Mouse (Mus musculus) thymus, postnatal 0 days (tissue): ENCODE results near the gene Cldn14. TPM values are rescaled to one million over a fixed set of nuclear protein-coding genes. Genes with fewer than 3 reads are reported as not detected.
A peak's percentile ranks its signal among the peaks of the same experiment; 100 is the strongest.
"Not testable (repeated sequence)": the region's sequence is repeated elsewhere in the genome, so short reads cannot be mapped to it uniquely, and the experiment has no call there.

Experiments used
- DNase-seq: peaks from one replicate; pipeline ENCODE4 v3.0.0-alpha.2; 2015; ENCODE audit warnings: low spot score
- polyA plus RNA-seq: library from polyadenylated mRNA; unstranded; fragments of >200 nt; fragmentation: Nextera tagmentation; extraction: Ambion mirVana; gene quantifications from 2 replicates; pipeline ENCODE4 v1.2.1, GENCODE M21; 2015

The Cldn14 gene
- 0.13 TPM in 1 of 2 replicates, not detected in the other for polyA plus RNA-seq

DNA sequence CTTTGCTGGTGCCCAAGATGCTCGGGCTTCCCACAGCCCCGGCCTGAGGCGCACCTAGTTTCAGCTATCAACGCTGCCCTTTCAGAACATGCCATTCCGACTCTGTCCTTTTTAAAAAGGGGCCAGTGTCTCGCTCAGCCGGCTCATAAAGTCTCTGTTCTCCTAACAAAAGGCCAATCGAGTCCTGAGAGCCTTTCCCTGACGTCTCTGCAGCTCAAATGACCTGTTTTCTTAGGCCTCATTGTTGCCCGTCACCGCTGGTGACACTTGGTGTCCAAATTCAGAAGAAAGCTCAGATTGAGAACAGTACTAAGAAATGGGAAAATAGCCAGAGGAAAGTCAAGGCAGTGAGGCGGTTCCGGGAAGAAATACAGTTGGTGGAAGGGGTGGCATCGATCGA is at the start of gene Cldn14:
Cldn14 (minus strand) TSS at position 101 of the 400 bp plus-strand sequence.
- no peak for DNase-seq

DNA sequence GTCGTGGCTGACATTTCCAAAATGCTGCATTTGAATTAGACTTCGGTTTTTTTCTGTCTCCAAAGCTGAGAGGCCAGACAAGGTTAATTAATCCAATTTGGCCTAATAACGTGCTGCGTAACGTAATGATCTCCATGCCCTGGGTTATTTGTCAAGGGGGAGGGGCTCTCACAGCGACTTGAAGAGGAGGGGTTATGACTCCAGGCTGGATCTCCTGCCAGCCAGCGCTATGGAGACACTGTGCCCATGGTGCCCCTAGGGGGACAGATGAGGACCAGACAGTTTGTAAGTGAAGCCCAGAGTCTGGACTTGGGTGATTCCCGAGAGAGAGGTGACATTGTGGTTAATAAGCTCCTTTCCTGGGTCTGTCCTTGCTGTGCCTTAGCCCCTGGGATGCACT is 46.9 kb upstream of the Cldn14 start:
- no peak for DNase-seq

DNA sequence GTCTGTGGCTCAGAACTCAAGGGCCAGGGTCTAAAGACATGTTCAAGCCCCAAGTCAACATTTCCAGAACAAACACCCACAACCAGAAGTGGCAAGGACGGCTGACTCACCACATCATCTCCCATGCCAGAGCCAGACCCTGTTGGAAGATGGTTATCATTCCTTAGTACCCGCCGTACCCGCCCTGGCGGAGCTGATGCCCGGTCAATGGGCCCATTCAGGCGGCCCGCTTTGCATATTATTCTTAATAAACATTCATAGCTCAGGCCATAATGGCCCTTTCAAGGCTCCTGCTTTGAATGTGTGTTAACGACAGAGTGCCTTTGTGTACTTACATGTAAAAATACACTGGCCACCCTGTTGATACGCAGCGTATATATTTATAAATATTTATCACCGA is 46.5 kb upstream of the Cldn14 start:
- DNase-seq, result no peak

GRCm38 (mm10) chr16:94050368-94050767 is 41.7 kb upstream of the Cldn14 start:
- DNase-seq, result no peak

GRCm38 (mm10) chr16:94044996-94045395 is 36.4 kb upstream of the Cldn14 start:
- no peak for DNase-seq

DNA sequence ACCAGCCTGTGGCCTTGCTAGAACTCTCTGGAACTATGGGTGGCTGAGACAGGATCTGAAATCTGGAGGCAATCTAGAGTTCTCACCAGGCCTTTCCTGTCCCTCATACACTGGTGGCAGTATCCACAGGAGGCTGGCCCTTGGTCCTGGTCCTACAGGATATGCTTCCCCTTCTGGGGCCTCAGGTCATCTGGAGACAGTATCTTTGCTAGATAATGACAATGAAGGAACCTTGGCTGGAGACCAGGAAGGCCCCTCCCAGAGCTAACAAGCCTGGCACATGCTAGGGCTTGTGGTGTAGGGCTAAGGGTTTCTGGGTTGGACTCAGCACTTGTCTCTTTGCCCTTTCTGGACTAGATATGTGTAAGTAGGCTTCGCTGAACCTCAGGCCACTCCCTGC is 35.2 kb upstream of the Cldn14 start:
- no peak for DNase-seq

DNA sequence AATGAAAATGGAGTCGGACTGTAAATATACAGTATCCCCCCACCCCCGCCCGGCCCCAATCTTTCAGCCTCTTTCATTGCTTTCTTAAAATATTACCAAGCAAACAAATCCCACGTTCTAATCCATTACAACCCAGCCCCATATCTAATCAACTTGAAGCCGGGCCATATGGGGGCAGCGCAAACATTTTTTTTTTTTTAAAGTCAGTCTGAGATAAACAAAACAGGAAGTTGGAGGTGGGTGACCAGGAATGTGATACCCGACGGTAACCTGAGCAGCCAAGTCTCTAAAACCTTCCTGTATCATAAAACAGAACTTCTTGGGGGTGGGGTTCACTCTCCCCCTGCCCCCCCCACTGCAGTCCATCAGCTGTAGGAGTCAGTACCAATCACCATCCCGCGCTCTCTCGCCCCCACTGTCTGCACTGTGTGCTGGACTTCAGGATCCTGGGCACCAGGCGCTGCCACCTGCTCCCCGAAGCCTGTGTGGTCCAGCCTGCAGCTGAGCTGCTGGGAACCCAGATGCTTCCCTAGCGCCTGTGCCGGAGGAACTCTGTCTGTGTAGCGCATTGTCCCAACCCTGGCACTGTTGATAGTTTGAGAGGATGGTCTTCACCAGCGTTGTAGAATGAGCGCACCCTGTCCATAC is 32.6 kb upstream of the Cldn14 start:
- no peak for DNase-seq

DNA sequence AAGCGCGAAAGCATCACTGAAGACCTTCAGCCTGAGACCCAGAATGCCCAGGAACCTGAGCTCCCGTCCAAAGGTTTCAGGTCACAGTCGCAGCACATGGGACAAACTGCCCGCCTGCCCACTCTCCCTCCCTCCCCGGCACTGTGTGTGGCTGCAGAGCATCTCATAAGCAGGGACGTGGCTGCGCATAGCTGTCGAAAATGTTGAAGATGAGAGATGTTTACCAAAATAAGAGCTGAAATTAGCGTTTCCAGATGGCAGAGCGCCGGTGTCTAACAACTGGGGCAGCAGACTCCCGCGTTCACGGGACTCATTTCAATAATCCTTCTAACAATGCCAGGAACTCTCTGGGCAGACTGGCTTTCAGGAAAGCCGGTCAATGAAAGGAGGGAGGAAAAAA is 31.8 kb upstream of the Cldn14 start:
- no peak for DNase-seq

GRCm38 (mm10) chr16:94038986-94039341 is 30.3 kb upstream of the Cldn14 start:
- DNase-seq, result no peak

DNA sequence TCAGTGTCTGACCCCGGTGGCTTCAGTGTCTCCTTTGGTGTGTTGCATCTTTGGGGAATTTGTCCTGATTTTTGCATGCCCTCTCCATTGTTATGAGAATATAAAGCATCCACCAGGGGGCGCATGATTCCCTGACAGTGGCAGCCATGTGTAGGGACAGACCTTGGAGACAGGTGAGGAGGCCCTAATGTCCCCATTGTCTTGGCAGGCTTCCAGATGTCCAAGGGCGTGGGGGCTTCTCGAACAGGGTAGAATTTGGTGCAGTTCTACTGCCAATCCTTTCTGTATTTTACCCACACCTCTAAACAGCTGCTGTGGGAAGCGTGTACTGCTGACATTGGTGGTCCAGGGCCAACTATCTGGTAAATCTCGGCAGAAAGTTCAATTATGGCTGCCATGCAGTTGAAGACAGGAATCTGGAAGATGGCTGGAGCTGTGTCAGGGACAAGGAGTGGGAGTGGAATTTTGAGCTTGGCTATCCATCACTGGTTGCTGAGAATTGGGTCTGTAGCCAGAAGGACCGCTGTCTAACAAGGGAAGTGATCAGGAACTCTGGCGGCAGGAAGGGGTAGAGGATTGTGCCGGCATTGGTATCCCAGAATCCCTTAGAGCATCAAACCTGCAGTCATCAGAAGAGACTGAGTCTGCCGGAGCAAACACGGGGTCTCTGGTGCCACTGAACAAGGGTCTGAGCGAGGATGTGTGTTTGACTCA is 29.8 kb upstream of the Cldn14 start:
- DNase-seq, result peak; percentile 72

- no peak for DNase-seq
These were observed 28.6 kb upstream of the Cldn14 start for GRCm38 (mm10) chr16:94037280-94037679.

- DNase-seq, result no peak
These were observed 25.5 kb upstream of the Cldn14 start for GRCm38 (mm10) chr16:94034152-94034551.

DNA sequence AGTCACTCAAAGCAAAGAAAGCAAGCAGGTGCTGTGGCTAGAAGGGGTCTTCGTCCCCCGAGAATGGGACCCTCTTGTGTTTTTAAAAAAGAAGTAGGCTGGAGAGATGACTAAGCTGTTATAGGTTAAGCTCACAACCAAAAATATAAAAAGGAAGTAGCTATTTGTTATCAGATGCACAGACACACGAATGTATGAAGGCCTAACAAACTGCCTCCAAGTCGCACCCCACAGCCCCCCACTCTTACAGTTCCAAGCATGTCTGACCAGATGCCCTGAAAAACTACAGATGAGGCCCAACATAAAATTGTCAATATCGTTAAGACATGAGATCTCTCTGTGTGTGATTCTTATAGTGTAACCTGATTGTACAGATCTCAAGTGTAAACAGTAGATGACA is 23.6 kb upstream of the Cldn14 start:
- DNase-seq, result no peak

GRCm38 (mm10) chr16:94023352-94024280 is 15.0 kb upstream of the Cldn14 start:
- no peak for DNase-seq

GRCm38 (mm10) chr16:94019725-94020124 is 11.1 kb upstream of the Cldn14 start:
- DNase-seq, result peak; percentile 16

DNA sequence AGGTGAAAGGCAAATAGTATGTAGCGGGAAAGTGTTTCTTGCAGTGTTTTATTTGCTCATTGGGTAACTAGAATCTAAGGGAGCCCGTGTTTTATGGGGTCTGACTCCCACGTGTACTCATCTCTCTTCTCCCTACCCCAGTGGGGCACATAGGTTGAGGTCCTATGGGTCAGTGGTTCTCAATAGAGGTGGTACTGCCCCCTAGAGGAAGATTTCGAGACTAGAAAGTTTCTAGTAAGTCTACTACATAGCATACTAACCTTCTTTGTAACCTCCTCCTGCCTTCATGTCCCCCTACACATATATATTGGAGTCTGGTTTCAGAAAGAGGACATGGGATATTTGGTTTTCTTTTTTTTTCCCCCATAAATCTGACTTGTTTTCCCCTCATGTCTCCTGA is 9.3 kb upstream of the Cldn14 start:
- DNase-seq, result no peak

DNA sequence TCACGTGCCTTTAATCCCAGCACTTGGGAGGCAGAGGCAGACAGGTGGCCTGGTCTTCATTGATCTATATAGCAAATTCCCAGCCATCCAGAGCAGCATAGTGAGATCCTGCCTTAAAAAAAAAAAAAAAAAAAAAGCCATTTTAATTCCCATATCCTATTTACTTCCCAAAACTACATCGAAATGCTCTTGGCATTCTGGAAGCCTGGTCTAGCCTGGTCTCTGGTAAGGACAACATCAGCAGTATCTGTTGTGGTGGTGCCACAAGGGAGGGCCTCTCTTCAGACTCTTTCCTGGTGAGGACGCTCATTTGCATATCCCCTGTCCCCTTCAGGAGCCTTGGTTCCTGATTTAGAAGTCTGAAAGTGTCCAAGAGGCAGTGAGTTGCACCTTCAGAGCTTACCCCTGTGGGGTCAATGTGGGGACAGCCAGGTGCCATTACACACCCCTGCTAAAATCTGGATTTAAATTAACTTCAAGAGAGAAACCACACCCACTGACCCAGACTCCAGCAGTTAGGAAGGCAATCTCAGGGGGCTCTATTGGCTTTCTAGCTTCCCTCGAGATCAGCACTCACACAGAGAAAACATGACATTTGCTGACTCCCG is 6.0 kb upstream of the Cldn14 start:
- no peak for DNase-seq

DNA sequence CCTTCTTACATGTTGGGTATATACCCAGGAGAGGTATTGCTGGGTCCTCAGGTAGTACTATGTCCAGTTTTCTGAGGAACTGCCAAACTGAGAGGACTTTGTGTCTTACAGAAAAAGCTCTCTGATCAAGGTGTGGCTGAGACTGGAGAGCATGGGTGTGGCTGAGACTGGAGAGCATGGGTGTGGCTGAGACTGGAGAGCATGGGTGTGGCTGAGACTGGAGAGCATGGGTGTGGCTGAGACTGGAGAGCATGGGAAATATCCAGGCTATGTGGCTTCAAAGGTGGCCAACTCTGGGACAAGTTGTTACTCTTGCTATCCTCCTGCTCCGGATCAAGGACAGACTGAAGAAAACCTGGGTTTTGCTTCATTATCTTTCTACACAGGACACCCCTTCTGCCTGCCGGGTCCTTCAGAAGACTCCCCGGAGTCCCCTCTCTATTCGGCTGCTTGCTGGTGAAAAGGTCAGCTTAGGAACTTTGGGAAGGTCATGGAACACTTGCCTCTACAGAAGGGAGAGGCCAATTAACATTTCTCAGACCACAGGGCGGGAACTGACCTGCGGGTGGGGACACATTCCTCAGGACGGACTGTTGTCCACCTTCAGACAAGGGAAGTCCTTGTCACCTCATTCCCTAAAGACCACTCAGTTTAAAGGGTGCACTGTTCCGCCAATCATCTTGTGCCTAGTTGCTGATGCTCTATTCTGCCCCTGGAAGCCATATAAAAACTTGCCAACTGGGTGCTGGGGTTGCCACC is 4.9 kb upstream of the Cldn14 start:
- DNase-seq, result not testable (repeated sequence)

DNA sequence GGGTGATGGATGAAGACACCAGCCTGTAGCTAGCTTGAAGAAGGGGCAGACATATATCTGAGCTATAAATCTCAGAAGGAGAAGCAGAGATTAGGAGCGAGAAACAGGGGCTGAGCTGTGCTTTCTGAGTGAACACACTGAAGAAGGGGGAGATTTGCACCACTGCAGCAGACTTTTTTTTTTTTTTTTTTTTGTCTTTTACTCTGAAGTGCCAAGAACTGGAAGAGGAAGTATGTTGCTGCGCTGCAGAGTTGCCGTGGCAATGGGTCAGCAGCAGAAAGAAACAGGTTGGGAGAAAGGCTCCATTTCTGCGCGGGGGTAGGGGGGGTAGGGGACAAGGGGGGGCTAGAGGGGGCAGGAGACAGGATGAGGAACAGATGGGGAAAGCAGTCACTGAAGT is 2.6 kb upstream of the Cldn14 start:
- no peak for DNase-seq

DNA sequence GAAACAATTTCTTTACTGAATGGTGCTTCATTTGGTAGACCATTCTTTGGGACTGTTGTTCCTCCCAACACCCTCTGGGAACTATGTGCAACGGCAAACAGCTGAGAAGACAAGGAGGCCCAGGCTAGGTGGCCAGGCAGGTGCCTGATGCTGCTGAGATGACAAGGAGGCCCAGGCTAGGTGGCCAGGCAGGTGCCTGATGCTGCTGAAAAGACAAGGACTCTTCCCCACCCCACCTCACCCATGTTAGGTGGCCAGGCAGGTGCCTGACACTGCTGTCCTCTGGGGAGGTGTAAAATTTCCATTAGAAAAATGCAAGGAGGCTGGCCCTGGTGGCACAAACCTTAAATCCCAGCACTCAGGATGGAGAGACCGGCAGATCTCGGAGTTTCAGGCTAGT is 2.0 kb upstream of the Cldn14 start:
- no peak for DNase-seq

GRCm38 (mm10) chr16:94010156-94010555 is 1.5 kb upstream of the Cldn14 start:
- no peak for DNase-seq
